Mouse (Mus musculus) mature B cell (primary cell): Measurements from ENCODE around the gene Borcs6.

Experiments
- in situ Hi-C: fragments of 300-500 bp; cut with MboI; formaldehyde crosslinking; loops from 2 replicates; pipeline ENCODE4 v1.14.3; 2019

Gene Borcs6

GRCm38 (mm10) chr11:69050748-69051147 lies 8.8 kb upstream of the Borcs6 start:
- in situ Hi-C loops, result no loop called here

- in situ Hi-C loops, result no loop called here
Measured at GRCm38 (mm10) chr11:69051771-69052170, 7.7 kb upstream of the Borcs6 start.

- in situ Hi-C loops, result no loop called here
Measured at GRCm38 (mm10) chr11:69052824-69053421, 6.6 kb upstream of the Borcs6 start.

- in situ Hi-C loops, result no loop called here
Measured at GRCm38 (mm10) chr11:69053848-69054247, 5.7 kb upstream of the Borcs6 start.

- in situ Hi-C loops, result no loop called here
Measured at GRCm38 (mm10) chr11:69058265-69058664, 1.3 kb upstream of the Borcs6 start.

- in situ Hi-C loops, result no loop called here
Measured at GRCm38 (mm10) chr11:69058729-69059356, 674 bp upstream of the Borcs6 start.

GRCm38 (mm10) chr11:69059975-69060411 lies 476 bp downstream of the Borcs6 start:
- in situ Hi-C loops, result loop anchor here (5.0 kb wide), 1 partner anchor 62 kb away; the partner anchor contains the start of genes 9130213A22Rik and Hes7

GRCm38 (mm10) chr11:69060448-69061254 lies 1.1 kb downstream of the Borcs6 start:
- in situ Hi-C loops, result loop anchor here (5.0 kb wide), 1 partner anchor 62 kb away; the partner anchor contains the start of genes 9130213A22Rik and Hes7

GRCm38 (mm10) chr11:69061255-69061912 lies 1.9 kb downstream of the Borcs6 start:
- in situ Hi-C loops, result loop anchor here (5.0 kb wide), 1 partner anchor 61 kb away; the partner anchor contains the start of genes 9130213A22Rik and Hes7

- in situ Hi-C loops, result loop anchor here (5.0 kb wide), 1 partner anchor 60 kb away; the partner anchor contains the start of genes 9130213A22Rik and Hes7
Measured at GRCm38 (mm10) chr11:69062194-69062760, 2.8 kb downstream of the Borcs6 start.

- in situ Hi-C loops, result loop anchor here (5.0 kb wide), 1 partner anchor 60 kb away; the partner anchor contains the start of genes 9130213A22Rik and Hes7
Measured at GRCm38 (mm10) chr11:69062761-69063224, 3.3 kb downstream of the Borcs6 start.

- in situ Hi-C loops, result loop anchor here (5.0 kb wide), 1 partner anchor 59 kb away; the partner anchor contains the start of genes 9130213A22Rik and Hes7
Measured at GRCm38 (mm10) chr11:69063413-69064201, 4.1 kb downstream of the Borcs6 start.

- in situ Hi-C loops, result loop anchor here (5.0 kb wide), 1 partner anchor 58 kb away; the partner anchor contains the start of genes 9130213A22Rik and Hes7
Measured at GRCm38 (mm10) chr11:69064259-69065133, 5.0 kb downstream of the Borcs6 start.

GRCm38 (mm10) chr11:69065394-69065925 lies 5.9 kb downstream of the Borcs6 start:
- in situ Hi-C loops, result no loop called here

GRCm38 (mm10) chr11:69066163-69066861 lies 6.8 kb downstream of the Borcs6 start:
- in situ Hi-C loops, result no loop called here

- in situ Hi-C loops, result no loop called here
Measured at GRCm38 (mm10) chr11:69066956-69067355, 7.4 kb downstream of the Borcs6 start.

GRCm38 (mm10) chr11:69067601-69068000 lies 8.1 kb downstream of the Borcs6 start:
- in situ Hi-C loops, result no loop called here

GRCm38 (mm10) chr11:69070093-69070492 lies 10.6 kb downstream of the Borcs6 start:
- in situ Hi-C loops, result no loop called here
